8 mouse cellular contexts compared by ENCODE assay signal in genomic region chr4:152087211-152088081, GRCm38 (mm10). TPM values are rescaled to one million over a fixed set of nuclear protein-coding genes. Genes with fewer than 3 reads are reported as not detected.
DNase-seq lines count a peak whose midpoint lies in the region; ATAC-seq and TF ChIP-seq lines count a peak whose summit lies in the region.

No protein-coding gene starts in this region.

- CTCF ChIA-PET in Patski (lab: Charles Lee), result no interaction called here

- H3K4me2 ChIP-seq in heart, embryonic 13.5 days, result peak overlapping the region; percentile 91
- peak overlapping the region; percentile 81 for H3K4me2 ChIP-seq in hindbrain, embryonic 13.5 days
- H3K4me2 ChIP-seq in midbrain, embryonic 14.5 days (ENCODE audit: low read length), result peak overlapping the region; percentile 90

- H3K4me1 ChIP-seq in heart, embryonic 13.5 days, result peaks cover 36% of the 10 kb centered on the region
- H3K4me1 ChIP-seq in hindbrain, embryonic 13.5 days (replicated peaks), result peaks cover 34% of the 10 kb centered on the region
- peaks cover 16% of the 10 kb centered on the region for H3K4me1 ChIP-seq in midbrain, embryonic 14.5 days (ENCODE audit: control insufficient read depth, insufficient read depth, low read length)

- WGBS in heart, embryonic 13.5 days, result 7% methylated on average over 12 of the region's 12 CpGs
- 4% methylated on average over 12 of the region's 12 CpGs for WGBS in hindbrain, embryonic 13.5 days
- whole genome bisulfite sequencing in midbrain, embryonic 14.5 days, result 5% methylated on average over 12 of the region's 12 CpGs

- peaks cover 3% of the 10 kb centered on the region; the same call in 1 of the 2 replicates for H3K36me3 ChIP-seq in heart, embryonic 13.5 days
- no peaks in the 10 kb centered on the region for H3K36me3 ChIP-seq in hindbrain, embryonic 13.5 days
- no peaks in the 10 kb centered on the region for H3K36me3 ChIP-seq in midbrain, embryonic 14.5 days (ENCODE audit: control insufficient read depth, insufficient read depth, low read length)

- ATAC-seq in heart, embryonic 13.5 days (ENCODE audit: extremely low read depth, insufficient number of reproducible peaks, low FRiP score, low TSS enrichment), result no peak
- peak; percentile 22 for ATAC-seq in Patski
- peak; percentile 11 for ATAC-seq in hindbrain, embryonic 13.5 days (ENCODE audit: low FRiP score)
- ATAC-seq in midbrain, embryonic 14.5 days (ENCODE audit: low FRiP score, low TSS enrichment), result peak; percentile 46; the same call in 1 of the 2 replicates

- peak overlapping the region; percentile 87 for H3K4me3 ChIP-seq in heart, embryonic 13.5 days
- peak overlapping the region; percentile 67 for H3K4me3 ChIP-seq in hindbrain, embryonic 13.5 days
- peak overlapping the region; percentile 62 for H3K4me3 ChIP-seq in midbrain, embryonic 14.5 days (replicated peaks; ENCODE audit: low read depth, low read length)

- intact Hi-C loops in heart, postnatal 25 days (cut with DNase I), result loop anchor here (5.0 kb wide), 1 partner anchor 45 kb away; no protein-coding TSS in a partner anchor
- intact Hi-C loops in gastrocnemius, postnatal 14 days (cut with DNase I; ENCODE audit: low total_unique reads), result no loop called here

- TF ChIP-seq CTCF in Patski (IDR thresholded peaks at IDR 0.05), result no peak

- POLR2A ChIA-PET in Patski (lab: Charles Lee), result interaction anchor here (0.8 to 1.2 kb wide), 2 partner anchors 28 to 48 kb away, joined by 3 read pairs; partner anchors contain the start of gene Nol9

- peak overlapping the region; percentile 92 for H3K9ac ChIP-seq in heart, embryonic 13.5 days
- H3K9ac ChIP-seq in hindbrain, embryonic 13.5 days, result peak overlapping the region; percentile 85
- H3K9ac ChIP-seq in midbrain, embryonic 14.5 days (replicated peaks; ENCODE audit: low read length), result peak overlapping the region; percentile 68

- DNase-seq in heart, postnatal 25 days (ENCODE audit: low spot score), result no peak
- no peak for DNase-seq in Patski (ENCODE audit: low read depth, low spot score)
- DNase-seq in midbrain, embryonic 14.5 days, result peak; percentile 15
- DNase-seq in gastrocnemius, postnatal 14 days, result no peak
- no peak for DNase-seq in embryo, embryonic 10.5 days (ENCODE audit: low spot score)
- no peak for DNase-seq in urinary bladder, postnatal 25 days (ENCODE audit: low spot score)

- H3K9me3 ChIP-seq in heart, embryonic 13.5 days, result 0 out of 2 replicates have a peak, but pooled peaks cover 3% of the 10 kb centered on the region
- H3K9me3 ChIP-seq in hindbrain, embryonic 13.5 days, result no peaks in the 10 kb centered on the region
- H3K9me3 ChIP-seq in midbrain, embryonic 14.5 days (ENCODE audit: control insufficient read depth, low read length), result no peaks in the 10 kb centered on the region

- H3K27me3 ChIP-seq in heart, embryonic 13.5 days (replicated peaks), result peaks cover 14% of the 10 kb centered on the region; the same call in 1 of the 2 replicates
- H3K27me3 ChIP-seq in Patski, result no peaks in the 10 kb centered on the region
- peaks cover 9% of the 10 kb centered on the region; the same call in 1 of the 2 replicates for H3K27me3 ChIP-seq in hindbrain, embryonic 13.5 days
- no peaks in the 10 kb centered on the region; the same call in 1 of the 2 replicates for H3K27me3 ChIP-seq in midbrain, embryonic 14.5 days (ENCODE audit: control insufficient read depth, insufficient read depth, low read length)

- in situ Hi-C loops in Patski (cut with MboI; ENCODE audit: low pct_unique_long_range_greater_than_20kb), result no loop called here

- peak overlapping the region; percentile 61; the same call in 1 of the 2 replicates for H3K27ac ChIP-seq in heart, embryonic 13.5 days (replicated peaks)
- H3K27ac ChIP-seq in hindbrain, embryonic 13.5 days, result 0 out of 2 replicates have a peak overlapping the region, but pooled peaks have one; percentile 58
- H3K27ac ChIP-seq in midbrain, embryonic 14.5 days (replicated peaks; ENCODE audit: low read depth, low read length), result peak overlapping the region; percentile 26

RNA-seq across cellular contexts. Expression of gene Plekhg5, which starts 15.1 kb away (rescaled TPM):
- 11.6 and 12.7 TPM in 2 replicates for polyA plus RNA-seq in heart, embryonic 13.5 days (2015; fragmentation: Nextera tagmentation; extraction: Ambion mirVana)
- total RNA-seq in heart, postnatal 25 days (2021), result 10 to 100 TPM; 18.7 to 18.9 TPM
- polyA plus RNA-seq in Patski (2021), result 13.0 TPM
- polyA plus RNA-seq in hindbrain, embryonic 13.5 days (2015; fragmentation: Nextera tagmentation; extraction: Ambion mirVana), result 10.2 and 10.9 TPM in 2 replicates
- 7.0 and 8.0 TPM in 2 replicates for polyA plus RNA-seq in midbrain, embryonic 14.5 days (2014; fragmentation: Nextera tagmentation; extraction: Ambion mirVana)
- total RNA-seq in gastrocnemius, postnatal 14 days (2021), result 10 to 100 TPM; 11.2 to 17.1 TPM

RNA-seq across cellular contexts. Expression of gene Tnfrsf25, which starts 28.3 kb away (rescaled TPM):
- 0.73 and 0.80 TPM in 2 replicates for polyA plus RNA-seq in heart, embryonic 13.5 days (2015; fragmentation: Nextera tagmentation; extraction: Ambion mirVana)
- total RNA-seq in heart, postnatal 25 days (2021), result 1 to 10 TPM; 2.9 to 3.0 TPM
- 1.5 TPM for polyA plus RNA-seq in Patski (2021)
- polyA plus RNA-seq in hindbrain, embryonic 13.5 days (2015; fragmentation: Nextera tagmentation; extraction: Ambion mirVana), result 1.00 and 1.3 TPM in 2 replicates
- 0.54 and 1.2 TPM in 2 replicates for polyA plus RNA-seq in midbrain, embryonic 14.5 days (2014; fragmentation: Nextera tagmentation; extraction: Ambion mirVana)
- 1 to 10 TPM in 1 of 2 experiments, under 1 TPM in 1; 0.74 to 1.1 TPM for total RNA-seq in gastrocnemius, postnatal 14 days (2021)

RNA-seq across cellular contexts. Expression of gene Nol9, which starts 48.3 kb away (rescaled TPM):
- polyA plus RNA-seq in heart, embryonic 13.5 days (2015; fragmentation: Nextera tagmentation; extraction: Ambion mirVana), result 17.2 and 18.1 TPM in 2 replicates
- 1 to 10 TPM; 8.6 to 9.6 TPM for total RNA-seq in heart, postnatal 25 days (2021)
- 19.4 TPM for polyA plus RNA-seq in Patski (2021)
- polyA plus RNA-seq in hindbrain, embryonic 13.5 days (2015; fragmentation: Nextera tagmentation; extraction: Ambion mirVana), result 23.3 and 25.8 TPM in 2 replicates
- polyA plus RNA-seq in midbrain, embryonic 14.5 days (2014; fragmentation: Nextera tagmentation; extraction: Ambion mirVana), result 21.1 and 25.8 TPM in 2 replicates
- total RNA-seq in gastrocnemius, postnatal 14 days (2021), result 1 to 10 TPM; 7.7 to 9.1 TPM

RNA-seq across cellular contexts. Expression of gene Tas1r1, which starts 49.1 kb away (rescaled TPM):
- polyA plus RNA-seq in heart, embryonic 13.5 days (2015; fragmentation: Nextera tagmentation; extraction: Ambion mirVana), result 0.11 TPM in 1 of 2 replicates, not detected in the other
- under 1 TPM in 1 of 2 experiments, not detected in 1; 0.16 TPM for total RNA-seq in heart, postnatal 25 days (2021)
- 0.56 TPM for polyA plus RNA-seq in Patski (2021)
- polyA plus RNA-seq in hindbrain, embryonic 13.5 days (2015; fragmentation: Nextera tagmentation; extraction: Ambion mirVana), result 1.5 and 1.6 TPM in 2 replicates
- 1.2 and 1.3 TPM in 2 replicates for polyA plus RNA-seq in midbrain, embryonic 14.5 days (2014; fragmentation: Nextera tagmentation; extraction: Ambion mirVana)
- 1 to 10 TPM in 1 of 2 experiments, under 1 TPM in 1; 0.80 to 1.3 TPM for total RNA-seq in gastrocnemius, postnatal 14 days (2021)

RNA-seq across cellular contexts. Expression of gene Zbtb48, which starts 60.0 kb away (rescaled TPM):
- polyA plus RNA-seq in heart, embryonic 13.5 days (2015; fragmentation: Nextera tagmentation; extraction: Ambion mirVana), result 10.0 and 11.6 TPM in 2 replicates
- total RNA-seq in heart, postnatal 25 days (2021), result 1 to 10 TPM; 3.5 to 5.0 TPM
- polyA plus RNA-seq in Patski (2021), result 13.7 TPM
- polyA plus RNA-seq in hindbrain, embryonic 13.5 days (2015; fragmentation: Nextera tagmentation; extraction: Ambion mirVana), result 17.1 and 19.6 TPM in 2 replicates
- 19.7 and 21.8 TPM in 2 replicates for polyA plus RNA-seq in midbrain, embryonic 14.5 days (2014; fragmentation: Nextera tagmentation; extraction: Ambion mirVana)
- total RNA-seq in gastrocnemius, postnatal 14 days (2021), result 1 to 10 TPM; 1.8 to 3.3 TPM
